Mouse (Mus musculus) bone marrow macrophage, adult 2 months (primary cell): ENCODE results near the gene Gm13083. TPM values are rescaled to one million over a fixed set of nuclear protein-coding genes. Genes with fewer than 3 reads are reported as not detected.
"Not testable (repeated sequence)": the region's sequence is repeated elsewhere in the genome, so short reads cannot be mapped to it uniquely, and the experiment has no call there.

Source experiments
- H3K27ac ChIP-seq: 2 replicates; pipeline ENCODE4 v1.5.1; 2012; ENCODE audit warnings: low read depth, low read length; ENCODE audit not compliant: insufficient read depth
- H3K4me1 ChIP-seq: 2 replicates; pipeline ENCODE4 v1.6.1; 2012; ENCODE audit warnings: low read length; ENCODE audit not compliant: control insufficient read depth, insufficient read depth
- H3K4me3 ChIP-seq: 2 replicates; pipeline ENCODE4 v1.5.1; 2012; ENCODE audit warnings: mild to moderate bottlenecking, low read length, moderate library complexity; ENCODE audit not compliant: insufficient read depth
- polyA plus RNA-seq: library from polyadenylated mRNA; stranded (reverse); fragments of >200 nt; gene quantifications from 2 replicates; pipeline ENCODE4 v1.2.4, GENCODE M21; 2012; ENCODE audit not compliant: missing spikeins, insufficient read depth, insufficient read length

The Gm13083 gene
- not detected in 2 replicates for polyA plus RNA-seq

DNA sequence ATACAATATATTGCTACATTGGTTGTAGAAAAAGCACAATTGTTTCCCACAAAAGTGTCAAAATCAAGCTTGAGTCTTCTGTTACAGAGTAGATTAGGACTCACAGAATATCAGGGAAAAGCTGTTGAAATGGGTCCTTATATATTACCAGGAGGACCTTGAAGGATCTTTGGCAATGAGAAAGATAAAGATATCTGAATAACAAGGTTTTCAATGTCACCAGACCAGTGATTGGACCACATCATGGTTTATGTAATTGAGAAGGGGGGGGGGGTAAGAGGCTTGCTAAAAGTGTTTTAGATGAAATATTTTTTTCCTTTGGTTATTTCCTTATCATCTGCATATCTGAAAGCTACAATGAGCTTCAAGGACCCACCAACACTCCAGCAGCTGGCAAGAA is at the start of gene Gm13083:
TSS of gene Gm13083 (plus strand) at position 301 of the 400 bp plus-strand sequence.
- not testable (repeated sequence) for H3K4me3 ChIP-seq, H3K4me1 ChIP-seq, H3K27ac ChIP-seq

DNA sequence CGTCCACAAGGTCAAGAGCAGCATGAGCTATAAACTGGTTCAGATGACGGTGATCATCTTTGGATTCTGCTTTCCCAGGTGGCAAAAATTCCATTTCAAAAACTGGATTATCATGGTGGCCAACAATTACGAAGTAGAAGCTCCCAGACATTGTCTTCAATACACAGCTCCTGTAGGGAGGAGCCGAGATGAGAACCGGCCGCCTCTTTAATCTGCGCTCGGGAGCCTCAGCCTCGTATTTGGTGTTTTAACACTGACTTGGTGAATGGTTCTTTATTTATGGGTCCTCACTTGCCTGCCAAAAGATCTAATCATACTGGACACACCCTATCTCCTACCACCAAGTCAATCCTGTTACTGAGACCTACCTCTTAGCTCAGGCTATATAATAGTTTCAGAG is 2.9 kb upstream of the Gm13083 start:
- H3K4me1 ChIP-seq, H3K27ac ChIP-seq, H3K4me3 ChIP-seq: not testable (repeated sequence)

DNA sequence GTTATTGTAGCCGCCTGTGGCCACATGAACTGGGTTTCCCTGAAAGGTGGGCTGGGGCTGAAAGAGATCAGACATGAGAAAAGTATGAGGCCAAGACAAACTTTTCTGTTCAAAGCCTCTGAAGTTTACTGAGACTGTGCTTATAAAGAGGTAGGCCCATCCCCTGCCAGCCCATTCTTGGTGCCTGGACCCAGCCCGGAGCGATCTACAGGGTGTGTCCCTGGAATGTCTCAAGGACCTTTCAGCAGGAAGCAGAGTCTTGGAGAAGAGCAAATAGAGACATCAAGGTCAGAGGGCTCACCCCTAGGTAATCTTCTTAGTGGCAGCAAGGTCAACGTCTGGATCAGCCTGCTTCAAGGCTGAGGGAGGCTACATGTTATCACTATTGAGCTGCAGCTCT is 3.3 kb downstream of the Gm13083 start:
- not testable (repeated sequence) for H3K27ac ChIP-seq, H3K4me3 ChIP-seq, H3K4me1 ChIP-seq

DNA sequence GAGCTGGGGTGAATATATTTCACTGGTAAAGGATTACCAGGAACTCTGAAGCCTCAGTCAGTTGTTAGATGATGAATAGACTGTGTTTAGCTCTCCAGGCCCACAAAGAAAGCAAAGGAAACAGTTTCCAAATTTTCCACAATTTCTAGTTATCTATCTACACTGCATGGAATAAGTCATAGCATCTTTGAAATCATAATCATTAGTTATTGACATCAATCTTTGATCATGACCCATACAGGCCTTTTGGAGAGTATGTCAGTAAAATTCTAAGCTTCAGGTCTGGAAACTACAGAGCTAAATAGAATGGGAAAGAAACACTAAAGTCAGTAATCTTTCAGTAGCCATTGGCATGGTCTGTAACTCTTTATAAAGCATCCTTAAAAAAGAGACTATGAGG is 42.3 kb downstream of the Gm13083 start, which contains the start of gene Gm13088:
TSS of gene Gm13088 (minus strand) at position 101 of the 400 bp plus-strand sequence.
- H3K4me3 ChIP-seq, H3K27ac ChIP-seq, H3K4me1 ChIP-seq: not testable (repeated sequence)

Other genes starting within 250 kb of the Gm13083 start
- not detected in 2 replicates for gene Pramel1, start 220.6 kb upstream of the Gm13083 start, polyA plus RNA-seq
- gene Pramef8, start 202.6 kb upstream of the Gm13083 start, polyA plus RNA-seq, result 16.2 and 17.1 TPM in 2 replicates
- gene Oog4, start 164.7 kb upstream of the Gm13083 start, polyA plus RNA-seq, result not detected in 2 replicates
- not detected in 2 replicates for gene Gm13043, start 103.7 kb upstream of the Gm13083 start, polyA plus RNA-seq
- not detected in 2 replicates for gene Gm13040, start 79.0 kb upstream of the Gm13083 start, polyA plus RNA-seq
- gene BC080695, start 63.3 kb upstream of the Gm13083 start, polyA plus RNA-seq, result not detected in 2 replicates
- not detected in 2 replicates for gene Gm13057, start 63.3 kb upstream of the Gm13083 start, polyA plus RNA-seq
- not detected in 2 replicates for gene Gm13088, start 42.2 kb downstream of the Gm13083 start, polyA plus RNA-seq
- gene Gm13089, start 87.7 kb downstream of the Gm13083 start, polyA plus RNA-seq, result not detected in 2 replicates
- not detected in 2 replicates for gene Gm13078, start 104.5 kb downstream of the Gm13083 start, polyA plus RNA-seq
- not detected in 2 replicates for gene Gm13023, start 174.3 kb downstream of the Gm13083 start, polyA plus RNA-seq
- gene Gm13084, start 201.1 kb downstream of the Gm13083 start, polyA plus RNA-seq, result not detected in 2 replicates
- gene Gm13103, start 231.5 kb downstream of the Gm13083 start, polyA plus RNA-seq, result 1.0 TPM in 1 of 2 replicates, not detected in the other